Mouse (Mus musculus) MEL (cell line): ENCODE data around the gene Hsd17b13. TPM values are rescaled to one million over a fixed set of nuclear protein-coding genes. Genes with fewer than 3 reads are reported as not detected.

Source experiments
- DNase-seq: peaks from one replicate; pipeline ENCODE4 v3.0.0; 2011; ENCODE audit warnings: low read depth, low spot score
- H3K27ac ChIP-seq: 2 replicates; pipeline ENCODE4 v1.5.1; 2012; ENCODE audit warnings: low read depth, mild to moderate bottlenecking, control low read depth, low read length, moderate library complexity; ENCODE audit not compliant: control insufficient read depth
- H3K27me3 ChIP-seq, 2 experiments: fragments of 150-350 bp in 1 of 2; sonication (generic) in 1 of 2; 2 replicates each; pipeline ENCODE4 v1.6.1; 2012; ENCODE audit warnings: low read length in 2 of 2, mild to moderate bottlenecking in 2 of 2, improper control_type of control experiment in 1 of 2, moderate library complexity in 1 of 2; ENCODE audit not compliant: insufficient read depth in 2 of 2, control insufficient read depth in 1 of 2
- H3K36me3 ChIP-seq, 2 experiments: 2 replicates each; pipeline ENCODE4 v1.6.1; 2012 to 2014; ENCODE audit warnings: low read length in 2 of 2, improper control_type of control experiment in 1 of 2, inconsistent platforms in 1 of 2, mild to moderate bottlenecking in 1 of 2; ENCODE audit not compliant: insufficient read depth in 2 of 2, control insufficient read depth in 1 of 2
- H3K4me1 ChIP-seq, 2 experiments: fragments of 150-350 bp in 1 of 2; sonication (generic) in 1 of 2; 2 replicates each; pipeline ENCODE4 v1.6.1; 2012; ENCODE audit warnings: low read length in 2 of 2, improper control_type of control experiment in 1 of 2, mild to moderate bottlenecking in 1 of 2; ENCODE audit not compliant: insufficient read depth in 2 of 2, control insufficient read depth in 1 of 2
- H3K4me3 ChIP-seq, 2 experiments: fragments of 150-350 bp in 1 of 2; sonication (generic) in 1 of 2; 2 replicates each; pipeline ENCODE4 v1.5.1; 2012; ENCODE audit warnings: low read depth in 2 of 2, low read length in 2 of 2, mild to moderate bottlenecking in 2 of 2, moderate library complexity in 2 of 2, control low read depth in 1 of 2, improper control_type of control experiment in 1 of 2; ENCODE audit not compliant: control insufficient read depth in 1 of 2, insufficient read depth in 1 of 2
- H3K79me2 ChIP-seq: 2 replicates; pipeline ENCODE4 v1.6.1; 2012; ENCODE audit warnings: mild to moderate bottlenecking, low read length, moderate library complexity; ENCODE audit not compliant: control insufficient read depth, poor library complexity, insufficient read depth
- H3K9ac ChIP-seq: 2 replicates; pipeline ENCODE4 v1.6.1; 2012; ENCODE audit warnings: low read depth, mild to moderate bottlenecking, control low read depth, low read length, moderate library complexity; ENCODE audit not compliant: control insufficient read depth, poor library complexity, severe bottlenecking
- H3K9me3 ChIP-seq: fragments of 150-350 bp; sonication (generic); replicated peaks from 2 replicates; pipeline ENCODE4 v1.6.1; 2012; ENCODE audit warnings: mild to moderate bottlenecking, low read length, improper control_type of control experiment, moderate library complexity; ENCODE audit not compliant: insufficient read depth
- BHLHE40 ChIP-seq: IDR thresholded peaks from 2 replicates; pipeline ENCODE4 v1.6.1; 2012; ENCODE audit warnings: low read depth, mild to moderate bottlenecking, inconsistent platforms, low read length, improper control_type of control experiment, borderline replicate concordance
- CHD2 ChIP-seq: IDR thresholded peaks from 2 replicates; pipeline ENCODE4 v1.6.1; 2011; ENCODE audit warnings: low read length, improper control_type of control experiment
- CTCF ChIP-seq, 3 experiments: IDR thresholded peaks in 2 of 3; conservative IDR thresholded peaks in 1 of 3; 2 replicates each; pipeline ENCODE4 v1.5.1; 2011 to 2012; ENCODE audit warnings: low read length in 3 of 3, low read depth in 2 of 3, mild to moderate bottlenecking in 2 of 3, improper control_type of control experiment in 1 of 3, inconsistent platforms in 1 of 3, mixed read lengths in 1 of 3, moderate library complexity in 1 of 3; ENCODE audit not compliant: control insufficient read depth in 1 of 3, insufficient read depth in 1 of 3, poor library complexity in 1 of 3, severe bottlenecking in 1 of 3
- E2F4 ChIP-seq: IDR thresholded peaks from 2 replicates; pipeline ENCODE4 v1.6.1; 2011; ENCODE audit warnings: low read depth, low read length, improper control_type of control experiment, borderline replicate concordance
- ELF1 ChIP-seq: IDR thresholded peaks from 2 replicates; pipeline ENCODE4 v1.6.1; 2014; ENCODE audit warnings: low read depth, mild to moderate bottlenecking, inconsistent platforms, low read length, improper control_type of control experiment, moderate library complexity
- EP300 ChIP-seq, 2 experiments: IDR thresholded peaks; 2 replicates each; pipeline ENCODE4 v1.6.1; 2011; ENCODE audit warnings: improper control_type of control experiment in 2 of 2, low read length in 2 of 2, low read depth in 1 of 2, mild to moderate bottlenecking in 1 of 2
- ETS1 ChIP-seq: IDR thresholded peaks from 2 replicates; pipeline ENCODE4 v1.6.1; 2012; ENCODE audit warnings: low read depth, mild to moderate bottlenecking, inconsistent platforms, low read length, improper control_type of control experiment, moderate library complexity
- GATA1 ChIP-seq: IDR thresholded peaks from 2 replicates; pipeline ENCODE4 v1.6.1; 2011; ENCODE audit warnings: low read depth, low read length, improper control_type of control experiment
- HCFC1 ChIP-seq: IDR thresholded peaks from 2 replicates; pipeline ENCODE4 v1.6.1; 2012; ENCODE audit warnings: low read depth, mild to moderate bottlenecking, inconsistent platforms, low read length, improper control_type of control experiment, moderate library complexity
- JUND ChIP-seq: IDR thresholded peaks from 2 replicates; pipeline ENCODE4 v1.6.1; 2011; ENCODE audit warnings: low read depth, mild to moderate bottlenecking, improper control_type of control experiment, low read length
- MAX ChIP-seq: IDR thresholded peaks from 2 replicates; pipeline ENCODE4 v1.6.1; 2011; ENCODE audit warnings: low read length, improper control_type of control experiment
- MAZ ChIP-seq: IDR thresholded peaks from 2 replicates; pipeline ENCODE4 v1.6.1; 2012; ENCODE audit warnings: low read depth, mild to moderate bottlenecking, inconsistent platforms, low read length, improper control_type of control experiment
- MXI1 ChIP-seq: IDR thresholded peaks from 2 replicates; pipeline ENCODE4 v1.6.1; 2011; ENCODE audit warnings: mild to moderate bottlenecking, low read depth, low read length, improper control_type of control experiment
- NELFE ChIP-seq: IDR thresholded peaks from 2 replicates; pipeline ENCODE4 v1.6.1; 2011; ENCODE audit warnings: low read depth, low read length, improper control_type of control experiment
- NRF1 ChIP-seq: IDR thresholded peaks from 2 replicates; pipeline ENCODE4 v1.6.1; 2014; ENCODE audit warnings: low read depth, mild to moderate bottlenecking, inconsistent platforms, low read length, improper control_type of control experiment, moderate library complexity; ENCODE audit not compliant: poor library complexity, insufficient read depth, severe bottlenecking
- POLR2A ChIP-seq, 2 experiments: IDR thresholded peaks; 2 replicates each; pipeline ENCODE4 v1.6.1; 2011 to 2012; ENCODE audit warnings: low read length in 2 of 2, mild to moderate bottlenecking in 2 of 2, control low read depth in 1 of 2, improper control_type of control experiment in 1 of 2, low read depth in 1 of 2, moderate library complexity in 1 of 2; ENCODE audit not compliant: control insufficient read depth in 1 of 2, insufficient read depth in 1 of 2, poor library complexity in 1 of 2
- POLR2AphosphoS2 ChIP-seq: IDR thresholded peaks from 2 replicates; pipeline ENCODE4 v1.6.1; 2011; ENCODE audit warnings: low read length, improper control_type of control experiment
- RAD21 ChIP-seq: IDR thresholded peaks from 2 replicates; pipeline ENCODE4 v1.6.1; 2011; ENCODE audit warnings: mild to moderate bottlenecking, low read depth, low read length, improper control_type of control experiment
- SIN3A ChIP-seq: IDR thresholded peaks from 2 replicates; pipeline ENCODE4 v1.6.1; 2012; ENCODE audit warnings: low read length, improper control_type of control experiment, inconsistent platforms
- TBP ChIP-seq: IDR thresholded peaks from 2 replicates; pipeline ENCODE4 v1.8.0; 2011; ENCODE audit warnings: low read depth, low read length, improper control_type of control experiment
- ZMIZ1 ChIP-seq: IDR thresholded peaks from 2 replicates; pipeline ENCODE4 v1.6.1; 2012; ENCODE audit warnings: low read depth, mild to moderate bottlenecking, inconsistent platforms, low read length, improper control_type of control experiment, moderate library complexity
- ZNF384 ChIP-seq: IDR thresholded peaks from 2 replicates; pipeline ENCODE4 v1.6.1; 2012; ENCODE audit warnings: low read depth, mild to moderate bottlenecking, inconsistent platforms, low read length, improper control_type of control experiment
- polyA plus RNA-seq, 2 experiments: library from polyadenylated mRNA; stranded (reverse) in 1 of 2; unstranded in 1 of 2; fragments of >175 nt in 1 of 2; fragments of >200 nt in 1 of 2; gene quantifications; 2 replicates each; pipeline versions ENCODE4 v1.2.1 to v1.2.4; 2012; ENCODE audit warnings: low replicate concordance in 2 of 2, low read depth in 1 of 2; ENCODE audit not compliant: insufficient read length in 2 of 2, insufficient read depth in 1 of 2, missing spikeins in 1 of 2
- total RNA-seq: library from RNA; depleted of rRNA; stranded (reverse); fragments of 300-350 nt; gene quantifications from 2 replicates; pipeline ENCODE4 v1.2.3, GENCODE M21; 2012

The Hsd17b13 gene
- total and polyA plus RNA-seq, 3 experiments = 0.08 TPM; not detected in 2

DNA sequence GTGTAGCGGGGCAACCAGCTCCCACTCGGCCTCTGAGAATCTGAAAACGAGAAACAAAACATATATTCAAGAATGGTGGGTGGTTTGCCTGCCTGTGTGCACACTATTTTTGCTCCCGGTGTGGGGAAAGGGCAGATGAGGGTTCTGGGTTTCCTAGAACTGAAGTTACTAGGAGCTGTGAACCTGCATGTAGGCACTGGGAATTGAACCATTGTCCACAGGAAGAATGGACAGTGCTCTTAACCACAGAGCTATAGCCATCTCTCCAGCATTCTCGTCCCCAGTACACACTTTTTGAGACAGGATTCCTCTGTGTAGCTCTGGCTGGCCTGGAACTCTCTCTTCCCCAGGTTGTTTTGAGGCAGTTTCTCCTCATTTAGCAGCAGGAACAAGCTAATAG, 45.3 kb upstream of the Hsd17b13 start:
- Histone ChIP-seq H3K36me3 (peaks cover 0 to 21% of the 10 kb centered on the region in 2 experiments; a peak in 2 of 4 replicates), H3K79me2 (peaks cover 6% of the 10 kb centered on the region), H3K4me3 (peak overlapping the region; percentile 92 to 93)
- 0 out of 2 replicates have a peak, but pooled peaks have one; percentile 9 for TF ChIP-seq POLR2AphosphoS2
- TF ChIP-seq TBP = no peak
- TF ChIP-seq, all 39 proteins: peak for 1
- no peaks in the 10 kb centered on the region for H3K27me3 ChIP-seq
- peak overlapping the region; percentile 85 for H3K9ac ChIP-seq
- H3K4me1 ChIP-seq = peaks cover 5 to 24% of the 10 kb centered on the region in 2 experiments
- peak; percentile 58 for DNase-seq
- peak overlapping the region; percentile 94 for H3K27ac ChIP-seq
- no peaks in the 10 kb centered on the region for H3K9me3 ChIP-seq

GRCm38 (mm10) chr5:104021597-104022378, 44.6 kb upstream of the Hsd17b13 start, which contains the start of gene Hsd17b11:
Gene Hsd17b11, minus strand, starts transcription at chr5:104021919.
- peak within 1 kb of the TSS; percentile 94 for H3K27ac ChIP-seq
- no peaks in the 10 kb centered on the region for H3K9me3 ChIP-seq
- peaks cover 5 to 20% of the 10 kb centered on the region in 2 experiments for H3K4me1 ChIP-seq
- H3K79me2 ChIP-seq = peaks cover 6% of the 10 kb centered on the region
- peak within 1 kb of the TSS; percentile 92 to 93 for H3K4me3 ChIP-seq
- peak; percentile 94 for DNase-seq
- TF ChIP-seq CHD2 = peak; percentile 91
- TF ChIP-seq SIN3A = peak; percentile 86
- TF ChIP-seq POLR2A (IDR thresholded peaks at IDR 0.05; ENCODE audit: control insufficient read depth in 1 of 2, insufficient read depth in 1 of 2, low read depth in 1 of 2, low read length in 2 of 2, poor library complexity in 1 of 2) = peak; percentile 43 to 76; a peak in 3 of 4 replicates
- TF ChIP-seq ZNF384 = no peak
- no peak for TF ChIP-seq E2F4
- no peak for TF ChIP-seq RAD21
- TF ChIP-seq TBP = peak; percentile 87
- peak; percentile 56; the same call in 1 of the 2 replicates for TF ChIP-seq POLR2AphosphoS2
- TF ChIP-seq MXI1 = 0 out of 2 replicates have a peak, but pooled peaks have one; percentile 40
- peak; percentile 86 for TF ChIP-seq BHLHE40
- no peak for TF ChIP-seq EP300 (IDR thresholded peaks at IDR 0.05; ENCODE audit: low read depth in 1 of 2, low read length in 2 of 2)
- TF ChIP-seq GATA1 = peak; percentile 51; the same call in 1 of the 2 replicates
- peak; percentile 67 for TF ChIP-seq NELFE
- peak; percentile 41; the same call in 1 of the 2 replicates for TF ChIP-seq ETS1
- 0 out of 2 replicates have a peak, but pooled peaks have one; percentile 44 for TF ChIP-seq JUND
- no peak; the same call in 1 of the 2 replicates for TF ChIP-seq NRF1
- peak; percentile 75; the same call in 1 of the 2 replicates for TF ChIP-seq ZMIZ1
- TF ChIP-seq CTCF (IDR thresholded peaks at IDR 0.05 in 2 of 3, conservative IDR thresholded peaks at IDR 0.05 in 1 of 3; ENCODE audit: control insufficient read depth in 1 of 3, insufficient read depth in 1 of 3, low read depth in 2 of 3, low read length in 3 of 3, poor library complexity in 1 of 3, severe bottlenecking in 1 of 3) = no peak
- TF ChIP-seq HCFC1 = peak; percentile 54
- TF ChIP-seq MAX = peak; percentile 17; the same call in 1 of the 2 replicates
- 0 out of 2 replicates have a peak, but pooled peaks have one; percentile 48 for TF ChIP-seq MAZ
- TF ChIP-seq ELF1 = peak; percentile 16; the same call in 1 of the 2 replicates
- H3K36me3 ChIP-seq = peaks cover 0 to 21% of the 10 kb centered on the region in 2 experiments; a peak in 2 of 4 replicates
- peak within 1 kb of the TSS; percentile 85 for H3K9ac ChIP-seq
- no peaks in the 10 kb centered on the region for H3K27me3 ChIP-seq
